12 mouse cellular contexts compared by ENCODE assay signal in the genomic region with DNA sequence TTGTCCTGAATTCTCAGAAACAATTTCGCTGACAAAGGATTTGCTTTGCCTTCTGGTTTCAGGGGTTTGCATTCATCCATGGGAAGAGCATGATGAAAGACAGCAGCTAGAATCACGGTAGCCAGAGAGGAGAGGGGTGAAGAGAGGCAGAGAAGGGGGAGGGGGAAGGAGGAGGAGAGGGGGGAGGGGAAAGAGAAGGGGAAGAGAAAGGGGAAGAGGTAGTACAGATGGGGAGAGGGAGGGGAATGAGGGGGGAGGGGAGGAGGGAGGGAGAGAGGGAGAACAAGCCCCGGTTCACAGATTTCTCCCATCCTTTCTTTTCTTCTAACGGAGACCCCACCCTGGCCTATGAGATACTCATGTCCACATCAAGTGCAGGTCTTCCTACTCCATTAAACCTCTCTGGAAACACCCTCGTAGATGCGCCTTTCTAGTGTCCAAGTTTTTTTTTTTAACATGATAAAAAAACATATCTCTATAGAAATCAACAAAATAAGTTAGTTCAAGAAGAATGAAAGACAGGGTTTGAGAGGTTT.
DNase-seq lines count a peak whose midpoint lies in the region; ATAC-seq and TF ChIP-seq lines count a peak whose summit lies in the region.
"Had no signal": no experiment of that assay in that cellular context is flagged by ENCODE, and none has a peak within 500 bp of the region (broad histone marks: within the 10 kb centered on the region; RNA-seq: fewer than 3 reads in every experiment).

No protein-coding gene starts in this region.

- DNase-seq in heart, embryonic 10.5 days (ENCODE audit: low spot score), result no peak
- no peak for DNase-seq in CH12.LX (ENCODE audit: extremely low read depth)
- no peak for DNase-seq in midbrain, embryonic 11.5 days (ENCODE audit: low spot score, missing footprints)
- DNase-seq in urinary bladder, adult 2 months (ENCODE audit: low spot score), result no peak
- DNase-seq in adrenal gland, adult 18-20 months (ENCODE audit: low spot score in 2 of 2), result no peak
- DNase-seq: left cerebral cortex, postnatal 4 days; thymus, adult 2 months had no signal

- dilution Hi-C loops in CH12.LX (cut with MboI; ENCODE audit: extremely low pct_ligation_motif_present, extremely low pct_unique_long_range_greater_than_20kb, low sequenced_read_pairs), result no loop called here

- H3K27me3 ChIP-seq in heart, embryonic 10.5 days (ENCODE audit: insufficient read depth, poor library complexity, severe bottlenecking), result 0 out of 2 replicates have a peak, but pooled peaks cover 10% of the 10 kb centered on the region
- H3K27me3 ChIP-seq in heart, embryonic 12.5 days (replicated peaks), result no peaks in the 10 kb centered on the region
- H3K27me3 ChIP-seq in CH12.LX (replicated peaks), result peaks cover 1% of the 10 kb centered on the region
- H3K27me3 ChIP-seq in forebrain, embryonic 16.5 days (replicated peaks; ENCODE audit: control insufficient read depth, insufficient read depth, low read length), result peaks cover 23% of the 10 kb centered on the region
- H3K27me3 ChIP-seq in midbrain, embryonic 11.5 days (ENCODE audit: control insufficient read depth, insufficient read depth, low read length), result peaks cover 10% of the 10 kb centered on the region
- H3K27me3 ChIP-seq: Patski had no signal

- TF ChIP-seq POLR2A in CH12.LX (IDR thresholded peaks at IDR 0.05; ENCODE audit: low read depth, low read length), result no peak

- no peak for TF ChIP-seq CTCF in CH12.LX (conservative IDR thresholded peaks at IDR 0.05 in 1 of 2, IDR thresholded peaks at IDR 0.05 in 1 of 2; ENCODE audit: low read depth in 2 of 2, low read length in 2 of 2)

- H3K4me3 ChIP-seq in heart, embryonic 10.5 days, result no peak overlapping the region
- H3K4me3 ChIP-seq in heart, embryonic 12.5 days, result no peak overlapping the region
- H3K4me3 ChIP-seq in CH12.LX (replicated peaks in 1 of 3; ENCODE audit: low read depth in 2 of 3, low read length in 2 of 3, poor library complexity in 1 of 3), result no peak overlapping the region
- H3K4me3 ChIP-seq in forebrain, embryonic 16.5 days (replicated peaks; ENCODE audit: low read length), result no peak overlapping the region
- no peak overlapping the region for H3K4me3 ChIP-seq in midbrain, embryonic 11.5 days (ENCODE audit: low read depth, low read length)

- in situ Hi-C loops in CH12.LX (cut with MboI; ENCODE audit: low pct_ligation_motif_present, low pct_unique_long_range_greater_than_20kb, low sequenced_read_pairs), result no loop called here

- H3K27ac ChIP-seq in heart, embryonic 10.5 days, result peak overlapping the region; percentile 17
- no peak overlapping the region for H3K27ac ChIP-seq in heart, embryonic 12.5 days (ENCODE audit: poor library complexity, severe bottlenecking)
- H3K27ac ChIP-seq in CH12.LX (ENCODE audit: insufficient read depth, low read depth), result no peak overlapping the region
- H3K27ac ChIP-seq in forebrain, embryonic 16.5 days (ENCODE audit: low read length), result no peak overlapping the region
- H3K27ac ChIP-seq in midbrain, embryonic 11.5 days (ENCODE audit: low read depth, low read length), result no peak overlapping the region
- H3K27ac ChIP-seq: kidney, postnatal 0 days had no signal

- no peak overlapping the region for H3K9ac ChIP-seq in heart, embryonic 12.5 days
- no peak overlapping the region for H3K9ac ChIP-seq in CH12.LX (ENCODE audit: insufficient read depth, low read depth)
- H3K9ac ChIP-seq in forebrain, embryonic 16.5 days (replicated peaks; ENCODE audit: low read depth, low read length), result no peak overlapping the region
- H3K9ac ChIP-seq in midbrain, embryonic 11.5 days (ENCODE audit: low read length), result no peak overlapping the region

- no peaks in the 10 kb centered on the region for H3K36me3 ChIP-seq in heart, embryonic 10.5 days
- no peaks in the 10 kb centered on the region for H3K36me3 ChIP-seq in heart, embryonic 12.5 days
- H3K36me3 ChIP-seq in CH12.LX (replicated peaks in 1 of 2; ENCODE audit: control insufficient read depth in 1 of 2, insufficient read depth in 1 of 2, low read length in 1 of 2), result no peaks in the 10 kb centered on the region
- H3K36me3 ChIP-seq in forebrain, embryonic 16.5 days (ENCODE audit: control insufficient read depth, insufficient read depth), result no peaks in the 10 kb centered on the region
- H3K36me3 ChIP-seq in midbrain, embryonic 11.5 days (ENCODE audit: control insufficient read depth, insufficient read depth, low read length), result no peaks in the 10 kb centered on the region

- no peak for TF ChIP-seq EP300 in CH12.LX (IDR thresholded peaks at IDR 0.05; ENCODE audit: low read length)

- no peaks in the 10 kb centered on the region for H3K9me3 ChIP-seq in heart, embryonic 10.5 days
- no peaks in the 10 kb centered on the region for H3K9me3 ChIP-seq in heart, embryonic 12.5 days (replicated peaks)
- no peaks in the 10 kb centered on the region for H3K9me3 ChIP-seq in CH12.LX (replicated peaks; ENCODE audit: low read length)
- H3K9me3 ChIP-seq in forebrain, embryonic 16.5 days (ENCODE audit: control insufficient read depth, low read length), result 0 out of 2 replicates have a peak, but pooled peaks cover 3% of the 10 kb centered on the region
- H3K9me3 ChIP-seq in midbrain, embryonic 11.5 days (ENCODE audit: control insufficient read depth, low read length), result no peaks in the 10 kb centered on the region

- WGBS in heart, embryonic 10.5 days, result 47% methylated on average over 6 of the region's 6 CpGs
- WGBS in heart, embryonic 12.5 days, result 57% methylated on average over 6 of the region's 6 CpGs
- WGBS in forebrain, embryonic 16.5 days, result 16% methylated on average over 6 of the region's 6 CpGs
- 22% methylated on average over 6 of the region's 6 CpGs for WGBS in midbrain, embryonic 11.5 days

- H3K79me2 ChIP-seq in CH12.LX (replicated peaks; ENCODE audit: control insufficient read depth, extremely low read depth, insufficient read depth, poor library complexity, severe bottlenecking), result no peaks in the 10 kb centered on the region

- TF ChIP-seq RAD21 in CH12.LX (IDR thresholded peaks at IDR 0.05; ENCODE audit: low read depth, low read length), result no peak

- no peak for ATAC-seq in heart, embryonic 12.5 days (ENCODE audit: insufficient number of reproducible peaks, low FRiP score)
- ATAC-seq in forebrain, embryonic 16.5 days, result no peak
- no peak for ATAC-seq in midbrain, embryonic 11.5 days (ENCODE audit: low FRiP score)
- no peak for ATAC-seq in cerebellum, adult (ENCODE audit: insufficient number of reproducible peaks, low FRiP score, low TSS enrichment)
- ATAC-seq: Patski had no signal

- no peak overlapping the region for H3K4me2 ChIP-seq in heart, embryonic 12.5 days
- H3K4me2 ChIP-seq in CH12.LX (ENCODE audit: insufficient read depth, low read depth, poor library complexity, severe bottlenecking), result no peak overlapping the region
- peak overlapping the region; percentile 35 for H3K4me2 ChIP-seq in forebrain, embryonic 16.5 days (ENCODE audit: low read length)
- H3K4me2 ChIP-seq in midbrain, embryonic 11.5 days, result peak overlapping the region; percentile 27; the same call in 1 of the 2 replicates

- peaks cover 62% of the 10 kb centered on the region for H3K4me1 ChIP-seq in heart, embryonic 10.5 days
- peaks cover 59% of the 10 kb centered on the region for H3K4me1 ChIP-seq in heart, embryonic 12.5 days (replicated peaks)
- H3K4me1 ChIP-seq in CH12.LX (ENCODE audit: control insufficient read depth in 1 of 2, insufficient read depth in 2 of 2), result peaks cover 2 to 16% of the 10 kb centered on the region in 2 experiments; a peak in 3 of 4 replicates
- peaks cover 9% of the 10 kb centered on the region for H3K4me1 ChIP-seq in forebrain, embryonic 16.5 days (replicated peaks; ENCODE audit: control insufficient read depth, insufficient read depth, low read length)
- peaks cover 12% of the 10 kb centered on the region for H3K4me1 ChIP-seq in midbrain, embryonic 11.5 days (ENCODE audit: control insufficient read depth, insufficient read depth, low read length)

TF ChIP-seq in CH12.LX, 34 proteins besides CTCF, POLR2A, EP300 and RAD21:
- TF ChIP-seq MAX (IDR thresholded peaks at IDR 0.05; ENCODE audit: low read length), result no peak
- no peak for TF ChIP-seq E2F4 (IDR thresholded peaks at IDR 0.05; ENCODE audit: insufficient replicate concordance, low read depth, low read length)
- peak; percentile 40; the same call in 1 of the 2 replicates for TF ChIP-seq CHD2 (IDR thresholded peaks at IDR 0.05; ENCODE audit: low read length)
- TF ChIP-seq TCF12 (IDR thresholded peaks at IDR 0.05; ENCODE audit: low read depth, low read length), result no peak
- no peak for TF ChIP-seq ELF1 (IDR thresholded peaks at IDR 0.05; ENCODE audit: low read depth, low read length)
- no peak for TF ChIP-seq PAX5 (IDR thresholded peaks at IDR 0.05; ENCODE audit: low read length)
- 0 out of 2 replicates have a peak, but pooled peaks have one; percentile 14 for TF ChIP-seq MAZ (IDR thresholded peaks at IDR 0.05; ENCODE audit: low read depth, low read length)
- TF ChIP-seq USF2 (conservative IDR thresholded peaks at IDR 0.05; ENCODE audit: low read depth, low read length), result no peak
TF ChIP-seq in CH12.LX: peak in this region for 2.

Comparison
In these comparisons a context has a peak if more than half of its experiments do, and no peak if none do; other contexts are left out.
1. H3K4me2 ChIP-seq: peak in forebrain, embryonic 16.5 days (single experiment) and midbrain, embryonic 11.5 days (single experiment); none in heart, embryonic 12.5 days (single experiment) and CH12.LX (single experiment).